Mouse (Mus musculus) lung, adult 18-20 months (tissue): ENCODE measurements around the gene Idi1.
"Not testable (repeated sequence)": the region's sequence is repeated elsewhere in the genome, so short reads cannot be mapped to it uniquely, and the experiment has no call there.

Experiments used
- DNase-seq, 2 experiments: peaks; one replicate each; pipeline ENCODE4 v3.0.0; 2022; ENCODE audit warnings: mixed read lengths in 2 of 2

Idi1 gene

GRCm38 (mm10) chr13:8888603-8889002, 3.3 kb downstream of the Idi1 start:
- DNase-seq = peak in 1 of 2 experiments; percentile 23

- not testable (repeated sequence) for DNase-seq
Observed at GRCm38 (mm10) chr13:8905986-8906385, 20.7 kb downstream of the Idi1 start.

- DNase-seq = not testable (repeated sequence)
Observed at GRCm38 (mm10) chr13:8913890-8914289, 28.6 kb downstream of the Idi1 start.

- no peak for DNase-seq
Observed at GRCm38 (mm10) chr13:8933499-8933898, 48.2 kb downstream of the Idi1 start.

- not testable (repeated sequence) for DNase-seq
Observed at GRCm38 (mm10) chr13:8937611-8938140, 52.4 kb downstream of the Idi1 start.

GRCm38 (mm10) chr13:8941110-8941509, 55.8 kb downstream of the Idi1 start:
- not testable (repeated sequence) for DNase-seq

GRCm38 (mm10) chr13:8941701-8942100, 56.4 kb downstream of the Idi1 start:
- DNase-seq = not testable (repeated sequence)
